Mouse (Mus musculus): ENCODE data around the gene Ndrg3. TPM values are rescaled to one million over a fixed set of nuclear protein-coding genes. Genes with fewer than 3 reads are reported as not detected.
A peak's percentile ranks its signal among the peaks of the same experiment; 100 is the strongest.

The Ndrg3 gene
- total RNA-seq, 2 experiments from 2014 or later, result 61.0 to 87.7 TPM

DNA sequence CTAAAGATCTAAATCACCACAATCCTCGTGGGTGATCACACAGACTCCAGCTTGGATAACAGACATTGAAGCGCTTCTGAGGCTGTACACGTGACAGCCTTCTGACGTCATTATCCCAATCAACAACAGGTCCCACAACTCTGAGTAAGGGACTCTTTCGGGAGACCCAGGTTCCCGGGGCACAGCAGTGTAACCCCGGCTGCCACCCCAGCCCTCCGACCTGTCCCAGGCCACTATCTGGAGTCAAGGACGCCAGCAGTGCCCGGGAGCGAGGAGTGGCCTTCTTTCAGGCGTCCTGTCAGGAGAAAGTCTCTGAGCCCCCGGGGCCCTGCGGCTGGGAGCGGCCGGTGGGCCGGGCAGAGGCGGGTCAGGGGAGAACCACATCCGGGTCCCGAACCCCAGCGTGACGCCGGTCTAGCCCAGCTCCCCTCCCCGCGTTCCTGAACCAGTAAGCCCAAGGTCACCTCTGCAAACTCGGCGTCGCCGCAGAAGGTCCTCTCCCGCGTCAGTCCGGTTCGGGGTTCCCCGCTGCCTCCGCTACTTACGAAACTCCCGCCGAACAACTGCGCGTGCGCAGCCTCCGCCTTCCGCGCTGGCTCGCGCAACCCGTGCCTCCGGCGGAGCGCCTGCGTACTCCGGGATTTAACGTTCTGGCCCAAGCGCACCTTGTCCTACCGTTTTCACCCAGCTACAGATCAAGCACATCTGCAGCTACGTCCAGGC lies 14.8 kb upstream of the Ndrg3 start, which contains the start of gene Dsn1:
Dsn1 (minus strand) TSS at position 644 of the 723 bp plus-strand sequence.
- peak; percentile 90 to 92 for DNase-seq (ENCODE audit: low spot score in 2 of 2)

DNA sequence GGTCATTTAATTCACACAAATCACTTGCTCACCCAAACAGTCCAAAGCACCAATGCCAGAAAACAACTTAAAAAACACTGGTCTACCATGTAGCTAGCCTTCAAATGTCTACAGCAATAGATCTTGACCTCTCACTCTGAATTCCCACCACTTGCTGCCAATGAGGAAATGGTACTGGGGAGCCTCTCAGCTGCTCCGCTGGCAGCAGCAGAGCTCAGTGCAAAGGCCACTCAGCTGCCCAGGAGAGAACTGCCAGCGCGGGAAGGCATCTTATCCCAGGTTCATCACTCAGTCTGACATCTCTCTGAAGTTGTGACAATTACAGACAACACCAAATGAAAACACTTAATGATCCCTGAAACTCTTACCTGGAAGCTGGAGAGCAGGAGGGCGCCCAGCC lies 10.5 kb upstream of the Ndrg3 start:
- no peak for DNase-seq (ENCODE audit: low spot score in 2 of 2)

DNA sequence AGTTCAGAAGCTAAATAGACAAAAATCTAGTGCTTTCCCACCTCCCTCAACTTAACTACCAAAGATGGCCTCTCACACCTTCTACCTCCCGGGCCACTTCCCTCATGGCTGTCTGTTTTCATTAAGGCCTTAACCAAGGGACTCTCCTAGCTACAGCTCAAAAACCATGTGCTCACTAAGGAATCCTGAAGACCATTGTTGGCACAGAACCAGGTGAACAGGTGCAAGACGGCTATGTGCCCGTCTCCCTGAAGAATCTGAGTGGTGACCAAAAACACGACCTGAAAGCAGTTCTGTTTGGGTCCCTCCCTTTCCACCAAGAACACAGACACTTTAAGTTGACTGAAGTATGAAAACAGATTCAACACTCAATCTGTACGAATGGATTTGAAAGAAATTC lies 6.4 kb upstream of the Ndrg3 start:
- no peak for DNase-seq (ENCODE audit: low spot score in 2 of 2)

DNA sequence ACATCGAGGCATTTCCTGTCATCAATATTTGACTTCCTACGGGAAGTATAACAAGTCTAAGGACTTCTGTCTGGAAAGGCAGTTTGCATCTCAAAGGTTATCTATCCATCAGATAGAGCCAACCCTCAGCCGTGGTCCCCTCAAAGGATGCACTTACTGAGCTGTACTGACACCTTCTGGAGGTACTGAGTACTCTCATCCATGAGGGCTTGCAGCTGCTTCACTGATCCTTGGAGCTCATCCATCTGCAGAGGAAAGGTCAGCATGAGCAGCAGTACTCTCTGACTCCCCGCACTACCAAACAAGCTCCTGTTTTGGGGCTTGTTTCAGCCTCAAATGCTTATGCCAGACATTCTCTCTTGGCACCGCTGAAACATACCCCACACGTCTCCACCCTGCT lies 4.7 kb upstream of the Ndrg3 start:
- no peak for DNase-seq (ENCODE audit: low spot score in 2 of 2)

DNA sequence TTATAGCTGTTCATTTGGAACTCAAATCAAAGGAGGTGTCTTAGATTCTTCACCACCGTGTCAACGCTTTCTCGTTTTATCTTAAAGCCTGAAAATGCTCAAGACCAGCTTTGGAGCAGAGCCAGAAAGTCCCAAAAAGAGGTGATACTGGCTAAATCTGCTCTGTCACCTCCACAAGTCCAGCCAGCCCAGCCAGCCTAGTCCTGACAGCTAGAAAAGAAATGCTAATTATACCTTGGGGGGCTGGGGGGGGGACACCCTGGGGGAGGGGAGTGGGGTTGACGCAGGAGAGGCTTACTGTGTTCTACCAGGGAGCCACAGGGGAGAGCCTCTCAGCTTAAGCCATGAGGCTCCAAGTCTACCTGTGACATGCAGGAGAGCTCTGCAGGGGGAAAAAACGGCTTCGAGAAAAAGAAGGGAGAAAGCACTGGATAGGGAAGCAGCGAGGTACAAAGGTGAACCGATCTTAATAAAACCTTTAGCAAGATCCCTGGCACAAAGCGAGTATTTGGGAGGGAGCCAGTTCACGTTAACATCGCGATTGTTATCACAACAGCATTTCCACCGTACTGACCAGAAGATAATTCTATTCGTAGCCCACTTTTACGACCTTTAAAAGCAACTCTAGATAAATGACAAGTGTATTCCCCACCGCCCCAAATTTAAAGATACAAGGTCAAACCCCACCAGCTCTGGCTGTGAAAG lies 977 bp downstream of the Ndrg3 start:
- DNase-seq (ENCODE audit: low spot score in 2 of 2), result no peak

DNA sequence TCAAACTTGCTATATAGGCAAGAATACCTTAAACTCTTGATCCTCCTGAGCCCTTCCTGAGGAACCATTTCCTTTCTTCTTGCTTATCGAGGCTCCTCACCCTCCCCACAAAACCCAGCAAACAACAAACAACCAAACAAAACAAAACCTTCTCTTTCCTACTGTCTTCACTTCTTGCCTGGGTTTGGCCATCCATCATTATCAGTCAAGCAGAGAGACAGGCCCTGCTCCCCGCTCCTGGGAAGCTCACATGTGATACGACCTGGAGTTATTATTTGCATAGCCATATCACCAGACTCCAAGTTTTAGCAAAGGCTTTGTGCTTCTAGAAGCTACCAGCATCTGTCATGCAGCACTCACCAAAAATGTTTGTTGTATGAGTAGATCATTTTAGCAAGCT lies 4.5 kb downstream of the Ndrg3 start:
- DNase-seq (ENCODE audit: low spot score in 2 of 2), result no peak

DNA sequence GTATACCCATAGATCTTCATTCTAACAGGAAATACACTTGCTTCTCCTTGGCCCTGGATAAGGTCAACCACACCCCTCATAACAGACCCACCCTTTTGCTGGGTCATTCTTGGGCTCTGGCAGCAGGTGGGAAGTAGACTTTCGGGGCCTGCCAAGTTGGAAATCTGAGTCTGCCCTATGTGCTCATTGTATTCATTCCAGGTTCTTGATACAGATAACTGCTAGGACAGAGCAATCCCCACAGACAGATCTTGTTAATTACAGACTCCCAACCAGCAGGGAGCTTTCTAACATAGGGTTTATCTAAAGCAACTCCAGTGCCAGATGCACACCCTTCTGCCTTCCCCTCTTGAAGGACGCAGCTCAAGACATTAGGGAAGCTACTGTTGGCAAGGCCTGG lies 9.0 kb downstream of the Ndrg3 start:
- DNase-seq (ENCODE audit: low spot score in 2 of 2), result no peak

DNA sequence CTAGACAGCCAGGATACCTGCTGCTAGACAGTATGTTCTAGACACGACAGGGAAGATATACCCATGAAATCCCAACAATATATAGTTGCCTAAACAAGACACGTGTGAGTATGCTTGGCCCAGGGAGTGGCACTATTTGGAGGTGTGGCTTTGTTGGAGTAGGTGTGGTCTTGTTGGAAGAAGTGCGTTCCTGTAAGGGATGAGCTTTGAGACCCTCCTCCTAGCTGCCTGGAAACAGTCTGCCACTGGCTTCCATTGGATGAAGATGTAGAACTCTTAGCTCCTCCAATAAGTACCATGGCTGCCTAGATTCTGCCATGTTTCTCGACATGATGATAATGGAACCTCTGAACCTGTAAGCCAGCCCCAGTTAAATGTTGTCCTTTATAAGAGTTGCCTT lies 10.6 kb downstream of the Ndrg3 start:
- no peak for DNase-seq (ENCODE audit: low spot score in 2 of 2)

DNA sequence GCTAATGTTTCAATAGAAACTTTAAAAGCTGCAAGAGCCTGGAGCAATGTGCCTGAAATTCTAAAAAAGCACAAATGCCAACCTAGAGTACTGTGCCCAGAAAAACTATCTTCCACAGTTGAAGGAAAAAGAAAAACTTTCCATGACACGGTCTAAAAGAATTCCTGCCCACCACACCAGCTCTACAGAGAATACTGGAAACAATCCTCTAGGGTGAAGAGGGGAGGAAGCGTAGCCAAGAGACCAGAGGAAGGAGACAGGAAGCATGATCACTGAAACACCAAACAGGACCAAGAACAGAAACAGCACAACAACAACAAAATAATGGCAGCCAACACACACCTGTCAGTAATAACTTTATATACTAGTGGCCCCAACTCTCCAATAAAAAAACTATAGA lies 11.8 kb downstream of the Ndrg3 start:
- DNase-seq (ENCODE audit: low spot score in 2 of 2), result no peak

DNA sequence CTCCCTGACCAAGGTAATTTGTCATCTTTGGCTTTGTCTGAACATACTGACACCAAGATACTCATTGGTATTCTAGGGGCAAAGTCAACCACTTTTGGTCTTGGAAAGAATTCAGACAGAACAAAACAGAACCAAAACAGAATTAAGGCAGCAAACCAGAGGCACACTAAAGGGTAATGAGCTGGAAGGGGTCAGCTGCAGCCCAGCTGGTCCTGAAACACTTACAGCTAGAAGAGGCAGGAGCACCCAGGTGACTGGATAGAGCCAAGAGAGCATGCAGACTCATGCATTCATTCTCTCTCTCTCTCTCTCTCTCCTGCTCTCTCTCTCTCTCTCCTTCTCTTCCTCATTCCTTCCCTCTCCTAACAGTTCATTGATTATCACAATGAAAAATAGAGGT lies 15.1 kb downstream of the Ndrg3 start:
- no peak for DNase-seq (ENCODE audit: low spot score in 2 of 2)

DNA sequence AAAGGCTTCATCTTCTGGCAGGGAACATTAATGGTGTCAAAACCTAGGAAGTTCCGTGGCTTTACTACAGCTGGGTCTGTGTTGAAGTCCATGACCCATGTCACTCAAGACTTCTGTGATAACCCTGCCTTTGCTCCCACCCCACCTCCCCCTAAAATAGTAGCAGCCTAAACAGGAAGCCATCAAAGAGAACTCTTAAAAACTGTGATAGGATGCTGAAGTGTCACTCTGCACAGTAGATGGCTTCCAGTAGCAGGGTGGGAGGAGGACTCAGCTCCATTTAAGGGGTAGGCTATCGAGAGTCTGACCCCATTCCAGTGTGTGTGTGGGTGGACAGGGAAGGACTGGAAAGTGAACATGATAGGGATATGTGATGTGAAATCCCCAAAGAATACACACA lies 16.9 kb downstream of the Ndrg3 start:
- no peak for DNase-seq (ENCODE audit: low spot score in 2 of 2)

DNA sequence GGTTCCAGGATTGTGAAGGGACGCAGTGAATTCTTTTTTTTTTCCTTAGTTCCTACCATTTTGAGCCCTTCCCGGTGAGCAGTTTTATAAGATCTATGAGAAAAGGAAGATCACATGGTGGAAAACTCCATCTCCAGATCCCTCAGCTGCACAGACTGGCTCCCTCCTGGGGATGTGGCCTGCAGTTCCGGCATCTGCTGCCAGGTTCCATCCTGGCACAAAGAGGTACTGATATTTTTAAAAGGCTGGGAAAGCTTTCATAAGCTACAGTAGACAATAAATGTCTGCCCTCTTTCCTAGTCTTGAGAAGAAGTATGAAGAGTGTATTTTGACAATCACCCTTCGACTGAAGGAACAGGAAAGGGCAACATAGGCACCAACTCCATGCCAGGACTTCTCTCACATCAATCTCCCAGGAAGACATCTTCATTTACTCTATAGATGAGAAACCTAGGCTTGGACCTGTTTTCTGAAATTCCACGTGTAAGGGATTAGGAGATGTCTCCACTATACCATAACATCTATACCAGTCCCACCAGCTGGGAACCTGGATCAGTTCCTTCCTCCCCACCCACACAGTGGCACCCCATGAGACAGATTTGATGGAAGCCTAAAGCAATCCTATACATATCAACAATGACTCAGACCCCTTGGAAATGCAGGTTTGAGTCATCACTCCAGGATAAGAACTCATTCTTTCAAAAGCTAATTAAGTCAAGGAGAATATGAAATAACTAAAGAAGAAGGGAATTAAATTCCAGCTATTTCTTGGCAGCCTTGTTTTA lies 18.3 kb downstream of the Ndrg3 start:
- DNase-seq (ENCODE audit: low spot score in 2 of 2), result no peak

DNA sequence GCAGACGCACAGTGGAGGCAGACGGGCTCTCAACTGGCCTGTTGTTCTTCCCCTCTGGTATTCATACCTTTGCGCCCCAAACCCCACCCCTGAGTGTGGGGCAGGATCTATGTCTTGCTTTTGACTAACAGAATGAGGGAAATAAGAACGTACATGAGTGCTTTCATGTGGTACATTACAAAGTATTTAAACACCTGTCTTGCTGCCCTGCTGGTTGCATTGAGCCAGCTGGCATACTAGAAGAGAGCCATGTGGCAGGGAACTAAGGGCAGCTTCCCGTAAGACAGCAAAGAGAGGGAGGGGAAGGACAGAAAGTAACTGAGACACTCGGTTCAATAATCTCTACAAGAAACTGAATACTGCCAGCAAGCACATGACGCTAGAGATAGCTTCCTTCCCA lies 21.6 kb downstream of the Ndrg3 start:
- no peak for DNase-seq (ENCODE audit: low spot score in 2 of 2)

DNA sequence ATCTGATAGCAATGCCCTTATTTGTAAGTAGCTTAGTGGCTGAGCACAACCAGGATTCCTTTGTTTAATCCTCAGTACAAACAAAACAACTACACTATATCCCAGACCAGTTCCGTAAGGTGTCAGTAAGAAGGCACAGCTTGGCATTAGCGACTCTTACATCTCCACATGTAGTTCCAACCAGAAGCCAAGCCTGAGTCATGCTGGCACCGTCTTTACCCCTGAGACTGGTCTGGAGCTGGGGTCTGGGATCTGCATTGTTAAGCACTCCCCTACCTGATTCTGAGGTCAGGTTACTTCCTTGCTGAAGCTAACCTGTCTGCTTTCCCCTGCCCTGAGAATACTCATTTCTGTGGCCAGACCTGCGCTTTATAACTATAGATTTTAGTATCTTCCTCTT lies 23.4 kb downstream of the Ndrg3 start:
- no peak for DNase-seq (ENCODE audit: low spot score in 2 of 2)

DNA sequence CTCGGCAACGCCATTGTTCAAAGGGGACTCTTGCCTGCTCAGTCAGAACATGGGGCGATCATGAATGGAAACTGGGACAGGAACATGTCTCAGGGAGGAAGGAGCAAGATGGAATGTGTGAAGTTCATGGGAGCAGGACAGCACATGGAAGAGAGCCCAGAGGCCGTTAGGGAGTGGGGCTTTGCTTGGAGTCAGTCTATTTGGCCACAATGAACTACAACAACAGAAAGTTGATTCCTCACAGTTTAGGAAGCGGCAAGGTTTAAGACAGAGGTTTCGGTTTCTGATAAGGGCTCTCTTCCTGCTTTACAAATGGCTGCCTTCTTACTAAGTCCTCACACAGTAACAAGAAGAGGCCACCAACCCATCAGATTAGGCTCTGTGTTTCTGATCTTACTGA lies 24.5 kb downstream of the Ndrg3 start:
- DNase-seq (ENCODE audit: low spot score in 2 of 2), result no peak

DNA sequence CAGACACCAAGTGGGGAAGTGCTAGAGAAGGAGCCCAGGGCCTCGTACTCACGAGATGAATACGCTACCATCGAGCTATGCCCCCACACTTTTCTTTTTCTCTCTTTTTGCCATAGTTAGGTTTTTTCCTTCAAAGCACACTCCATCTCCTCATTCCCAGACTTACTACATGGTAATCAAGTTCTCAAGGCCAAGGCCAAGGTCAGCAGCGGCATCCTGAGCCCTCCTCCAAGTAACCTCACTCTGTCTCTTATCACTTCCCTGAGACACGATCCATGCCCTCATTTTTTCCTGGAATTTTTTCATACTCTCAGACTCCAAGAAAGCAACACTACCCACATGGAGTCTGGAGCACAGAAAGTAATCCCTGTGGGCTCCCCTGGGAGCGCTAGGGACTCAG lies 28.0 kb downstream of the Ndrg3 start:
- DNase-seq (ENCODE audit: low spot score in 2 of 2), result no peak

DNA sequence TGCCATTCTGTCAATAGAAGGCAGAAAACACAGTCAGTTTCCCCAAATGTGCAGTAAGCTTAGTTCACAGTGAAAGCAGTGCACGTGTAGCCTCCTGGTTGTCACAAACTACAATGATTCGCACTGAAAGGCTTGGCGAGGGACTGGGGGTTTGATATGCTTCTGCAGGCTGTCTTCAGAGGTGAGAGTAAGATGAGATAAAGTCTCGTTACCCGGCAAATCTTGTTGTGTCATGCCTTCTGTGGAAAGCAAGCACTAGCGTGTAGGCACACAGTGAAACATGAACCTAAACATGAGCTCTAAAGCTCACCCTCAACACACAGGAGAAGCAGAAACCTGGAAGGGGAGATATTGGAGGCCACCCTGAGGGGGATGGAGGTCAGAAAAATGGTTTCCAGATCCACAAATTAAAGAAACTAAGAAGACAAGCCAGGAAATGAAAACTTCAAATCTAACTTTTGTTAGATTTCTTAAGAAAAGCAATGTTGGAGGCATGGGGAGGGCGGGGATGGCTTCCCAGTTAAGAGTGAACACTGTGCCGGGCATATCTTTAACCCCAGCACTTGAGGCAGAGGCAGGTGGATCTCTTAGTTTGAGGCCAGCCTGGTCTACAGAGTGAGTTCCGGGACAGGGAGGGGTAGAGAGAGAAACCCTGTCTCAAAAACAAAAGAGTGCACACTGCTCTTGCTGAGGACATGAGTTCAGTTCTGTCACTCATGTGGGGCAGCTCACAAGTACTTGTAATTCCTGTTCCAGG lies 33.2 kb downstream of the Ndrg3 start:
- DNase-seq (ENCODE audit: low spot score in 2 of 2), result no peak

DNA sequence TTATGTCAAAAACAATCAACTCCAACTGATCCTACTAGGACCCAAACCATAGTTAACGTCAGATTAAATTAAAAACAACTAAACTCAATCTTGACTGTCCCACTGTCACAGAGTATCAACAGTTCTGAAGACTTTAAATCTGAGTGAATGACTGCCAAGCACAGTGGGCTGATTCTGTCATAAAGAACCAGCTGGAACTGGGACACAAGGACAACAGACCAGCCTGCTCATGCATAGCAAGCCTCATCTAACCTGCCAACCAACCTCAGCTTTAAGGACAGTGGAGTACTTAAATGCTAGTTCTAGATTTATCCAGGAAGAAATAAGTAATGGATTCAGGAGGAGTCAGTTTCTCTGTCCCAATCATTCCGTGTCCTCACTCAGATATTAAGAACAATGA lies 34.8 kb downstream of the Ndrg3 start:
- no peak for DNase-seq (ENCODE audit: low spot score in 2 of 2)

DNA sequence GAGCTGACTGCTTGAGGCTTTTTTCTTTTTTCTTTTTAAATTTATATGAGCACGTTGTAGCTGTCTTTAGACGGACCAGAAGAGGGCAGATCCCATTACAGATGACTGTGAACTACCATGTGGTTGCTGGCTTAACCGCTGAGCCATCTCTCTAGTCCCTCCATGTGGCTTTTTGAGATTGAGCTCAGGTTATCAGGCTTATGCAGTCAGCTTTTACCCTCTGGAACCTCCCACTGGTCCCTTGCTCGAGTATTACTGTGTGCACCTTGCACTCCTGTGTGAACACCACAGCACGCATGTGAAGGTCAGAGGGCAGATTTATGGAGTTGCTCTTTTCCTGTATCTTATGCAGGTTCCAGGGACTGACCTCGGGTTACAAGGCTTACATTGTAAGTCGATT lies 35.5 kb downstream of the Ndrg3 start:
- no peak for DNase-seq (ENCODE audit: low spot score in 2 of 2)

DNA sequence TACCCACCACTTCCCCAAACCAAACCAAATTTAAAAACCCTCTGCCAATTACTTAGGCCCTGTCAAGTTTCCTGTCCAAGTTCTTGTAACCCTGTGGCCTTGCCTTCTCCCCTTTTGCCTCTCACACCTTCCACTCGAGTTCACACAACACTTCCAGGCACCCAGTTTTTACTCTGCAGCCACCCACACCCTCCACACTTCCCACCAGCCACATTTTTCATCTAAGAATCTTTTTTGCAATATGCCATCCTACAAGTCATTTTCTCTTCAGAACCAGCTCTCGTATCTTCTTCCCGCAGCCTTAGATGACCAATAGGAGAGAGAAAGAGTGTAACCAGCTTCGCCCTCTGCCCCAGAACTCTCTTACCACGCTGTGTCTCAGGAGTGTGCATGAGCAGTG lies 37.4 kb downstream of the Ndrg3 start:
- DNase-seq (ENCODE audit: low spot score in 2 of 2), result no peak

DNA sequence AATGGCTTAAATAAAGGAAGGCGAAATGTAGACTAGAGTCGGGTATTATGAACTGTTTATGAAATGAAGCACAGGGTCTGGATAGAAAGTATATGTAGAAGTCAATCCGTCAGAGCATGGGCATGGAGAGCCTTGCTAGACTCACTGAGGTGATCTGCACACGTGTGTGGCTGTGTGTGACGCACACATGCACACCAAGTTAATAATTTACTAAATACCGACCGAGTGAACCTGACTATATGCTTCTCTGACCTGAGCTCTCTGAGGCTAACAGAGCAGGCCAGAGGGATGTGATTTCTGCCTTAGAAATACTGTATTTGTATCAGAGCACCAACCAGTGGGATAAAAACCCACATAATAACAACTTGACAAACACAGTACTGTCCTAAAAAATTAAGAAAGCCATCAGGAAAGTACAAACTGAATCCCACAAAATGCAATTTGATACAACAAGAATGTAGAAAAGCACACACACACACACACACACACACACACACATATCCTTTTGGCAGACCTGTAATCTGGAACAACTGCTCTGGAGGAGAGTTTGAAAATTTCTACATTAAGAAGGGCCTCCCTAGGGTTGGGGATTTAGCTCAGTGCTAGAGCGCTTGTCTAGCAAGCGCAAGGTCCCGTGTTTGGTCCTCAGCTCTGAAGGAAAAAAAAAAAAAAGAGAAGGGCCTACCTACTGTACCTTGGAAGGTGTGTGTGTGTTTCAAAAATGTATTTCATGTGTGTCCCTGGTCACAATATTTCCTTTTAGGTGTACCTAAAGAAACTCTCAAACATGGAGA lies 40.4 kb downstream of the Ndrg3 start:
- DNase-seq (ENCODE audit: low spot score in 2 of 2), result no peak

All from adrenal gland, adult 18-20 months (tissue).